Mouse (Mus musculus): ENCODE measurements around the gene Sh3bp5l.
A peak's percentile ranks its signal among the peaks of the same experiment; 100 is the strongest.
"Not testable (repeated sequence)": the region's sequence is repeated elsewhere in the genome, so short reads cannot be mapped to it uniquely, and the experiment has no call there.

The Sh3bp5l gene

DNA sequence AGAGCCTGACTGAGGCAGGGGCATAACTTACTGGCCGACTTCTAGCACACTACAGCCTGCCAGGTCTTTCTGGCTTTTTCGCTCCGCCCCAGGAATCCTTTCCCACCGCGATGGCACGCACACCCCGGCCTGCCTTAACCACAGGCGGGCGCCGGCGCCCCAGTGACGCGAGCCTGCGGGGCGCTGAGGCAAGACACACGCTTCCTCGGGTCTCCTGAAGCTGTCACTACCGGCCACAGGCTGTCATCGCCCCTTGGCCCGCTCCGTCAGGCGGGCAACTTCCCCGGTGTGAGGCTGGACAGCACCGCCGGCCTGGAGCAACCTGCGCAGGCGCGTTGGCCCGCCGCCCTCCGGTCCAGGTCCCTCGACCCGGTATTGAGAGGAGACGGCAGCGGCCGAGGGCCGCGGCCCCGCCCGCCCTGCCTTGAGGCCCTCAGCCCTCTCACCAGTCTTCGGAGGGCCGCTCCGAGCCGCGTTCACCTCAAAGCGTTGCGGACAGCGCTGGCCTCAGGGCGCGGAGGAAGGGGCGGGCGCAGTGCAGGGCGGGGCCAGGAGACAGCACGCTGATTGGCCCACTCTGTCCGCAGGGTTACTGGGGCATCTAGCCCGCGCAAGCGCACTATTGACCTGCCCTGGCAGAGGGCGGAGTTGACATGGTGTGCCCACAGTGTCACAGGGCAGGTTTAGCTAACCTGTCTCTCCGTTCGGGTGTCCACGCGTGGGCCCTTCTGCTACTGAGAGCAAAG lies 7.5 kb upstream of the Sh3bp5l start:
- DNase-seq (ENCODE audit: extremely low spot score, low spot score), result peak; percentile 96

DNA sequence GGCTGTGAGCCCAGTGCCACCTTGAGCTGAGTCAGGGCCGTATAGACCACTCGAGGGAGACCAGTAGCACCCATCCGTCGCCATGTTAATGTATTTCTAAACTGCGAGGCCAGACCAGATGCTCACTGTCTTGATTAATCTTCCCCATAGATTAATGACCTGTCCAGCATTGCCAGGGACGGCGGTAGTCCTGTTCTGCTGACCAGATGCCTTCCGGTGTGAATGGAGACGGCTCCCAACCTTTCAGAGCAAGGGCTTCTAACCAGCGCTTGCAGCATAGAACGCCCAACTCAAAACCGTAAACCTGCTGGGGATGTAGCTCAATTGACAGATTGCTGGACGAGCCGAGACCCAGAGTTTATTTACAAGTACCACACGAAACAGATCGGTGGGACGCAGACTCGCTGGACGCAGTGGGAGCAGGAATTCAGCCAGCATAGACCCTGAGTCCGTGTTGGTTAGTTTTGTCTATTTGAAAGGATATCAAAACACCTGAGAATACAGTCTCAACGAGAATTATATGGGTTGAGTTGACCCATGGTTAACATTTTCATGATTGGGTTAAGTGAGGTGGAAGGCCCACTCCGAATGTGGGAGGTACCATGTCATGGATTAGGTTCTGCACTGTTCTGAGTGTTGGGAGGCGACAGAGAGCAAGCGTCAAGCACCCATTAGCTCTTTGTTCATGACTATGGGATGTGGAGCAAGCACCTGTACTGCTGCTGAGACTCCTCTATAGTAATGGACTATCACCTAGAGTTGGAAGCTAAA lies 6.8 kb upstream of the Sh3bp5l start:
- no peak for DNase-seq (ENCODE audit: extremely low spot score, low spot score)

GRCm38 (mm10) chr11:58324614-58325229 lies 5.8 kb upstream of the Sh3bp5l start:
- DNase-seq (ENCODE audit: extremely low spot score, low spot score), result no peak

GRCm38 (mm10) chr11:58326781-58327180 lies 3.7 kb upstream of the Sh3bp5l start:
- no peak for DNase-seq (ENCODE audit: extremely low spot score, low spot score)

DNA sequence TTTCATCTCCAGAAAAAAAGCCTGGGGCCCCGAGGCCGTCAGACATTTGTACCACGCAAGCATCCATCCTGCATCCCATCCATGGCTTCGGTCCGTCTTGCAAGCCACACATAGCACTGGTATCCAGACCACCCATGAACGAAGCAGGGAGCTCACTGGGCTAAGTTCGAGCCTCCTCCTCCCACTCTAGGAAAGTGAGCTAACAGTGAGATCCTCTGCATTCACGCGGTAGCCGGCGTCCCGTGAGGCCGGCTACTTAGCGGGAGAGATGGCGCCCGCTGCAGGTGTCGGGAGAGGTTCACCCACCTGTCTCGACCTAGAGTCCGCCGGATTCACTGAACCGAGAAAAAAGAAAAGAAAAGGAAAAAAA lies 633 bp upstream of the Sh3bp5l start:
- no peak for DNase-seq (ENCODE audit: extremely low spot score, low spot score)

GRCm38 (mm10) chr11:58331149-58331495 lies 598 bp downstream of the Sh3bp5l start:
- DNase-seq (ENCODE audit: extremely low spot score, low spot score), result no peak

GRCm38 (mm10) chr11:58331546-58331945 lies 1.0 kb downstream of the Sh3bp5l start:
- DNase-seq (ENCODE audit: extremely low spot score, low spot score), result no peak

DNA sequence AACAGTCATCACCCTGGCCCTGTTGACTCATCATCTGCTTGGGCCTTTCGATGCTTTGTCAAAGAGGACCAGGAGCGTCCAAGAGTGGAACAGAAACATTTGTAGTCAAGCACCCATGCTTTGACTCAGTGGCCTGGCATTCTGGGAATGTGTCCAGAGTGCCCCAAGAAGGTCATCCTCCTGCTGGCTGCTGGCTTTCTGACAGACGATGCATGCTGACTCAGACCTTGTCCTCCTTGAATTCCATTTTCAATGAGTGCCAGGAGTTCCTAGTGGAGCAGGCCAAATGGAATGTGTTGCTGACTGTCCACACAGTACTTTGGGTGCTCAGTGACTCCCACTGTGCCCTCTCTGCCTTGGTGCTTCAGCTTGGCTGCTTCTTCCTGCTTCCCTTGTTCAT lies 4.2 kb downstream of the Sh3bp5l start:
- no peak for DNase-seq (ENCODE audit: extremely low spot score, low spot score)

DNA sequence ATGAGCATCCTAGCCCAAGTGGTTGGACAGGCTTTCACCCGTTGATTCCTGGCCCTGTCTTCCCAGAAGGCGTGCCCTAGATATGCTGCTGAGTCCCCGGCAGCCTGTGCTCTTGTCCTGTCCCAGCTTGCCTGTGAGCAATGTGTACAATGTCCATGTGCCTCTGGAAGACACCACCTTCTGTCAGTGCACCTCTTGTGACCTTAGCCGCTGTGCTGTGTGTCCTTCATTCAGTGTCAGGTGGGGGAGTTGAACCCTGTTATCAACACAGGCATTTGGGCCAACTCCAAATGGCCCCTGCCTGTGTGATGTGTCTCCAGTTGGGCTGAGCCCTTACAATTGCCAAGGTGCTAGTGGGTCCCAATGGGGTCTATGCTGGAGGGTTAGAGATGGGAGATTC lies 16.2 kb downstream of the Sh3bp5l start:
- no peak for DNase-seq (ENCODE audit: extremely low spot score, low spot score)

- DNase-seq (ENCODE audit: extremely low spot score, low spot score), result no peak
Observed at GRCm38 (mm10) chr11:58350628-58351027, 20.1 kb downstream of the Sh3bp5l start.

DNA sequence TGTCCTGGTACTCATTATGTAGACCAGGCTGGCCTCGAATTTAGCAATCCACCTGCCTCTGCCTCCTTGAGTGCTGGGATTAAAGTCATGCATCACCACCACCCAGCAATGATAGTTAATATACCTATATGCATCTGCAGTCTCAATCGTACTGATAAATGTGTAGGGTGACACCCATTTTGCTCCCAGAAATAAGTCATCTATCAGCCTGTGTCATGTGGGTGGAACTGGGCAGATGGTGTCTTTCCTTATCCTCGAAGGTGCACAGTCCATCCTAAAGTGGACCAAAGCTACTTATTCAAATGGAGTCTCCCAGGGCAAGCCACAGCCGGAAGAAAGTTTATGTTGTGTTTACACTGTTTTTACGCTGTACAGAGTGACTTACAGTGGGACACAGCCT lies 20.7 kb downstream of the Sh3bp5l start:
- no peak for DNase-seq (ENCODE audit: extremely low spot score, low spot score)

GRCm38 (mm10) chr11:58352681-58353548 lies 22.4 kb downstream of the Sh3bp5l start:
- DNase-seq (ENCODE audit: extremely low spot score, low spot score), result peak; percentile 18

DNA sequence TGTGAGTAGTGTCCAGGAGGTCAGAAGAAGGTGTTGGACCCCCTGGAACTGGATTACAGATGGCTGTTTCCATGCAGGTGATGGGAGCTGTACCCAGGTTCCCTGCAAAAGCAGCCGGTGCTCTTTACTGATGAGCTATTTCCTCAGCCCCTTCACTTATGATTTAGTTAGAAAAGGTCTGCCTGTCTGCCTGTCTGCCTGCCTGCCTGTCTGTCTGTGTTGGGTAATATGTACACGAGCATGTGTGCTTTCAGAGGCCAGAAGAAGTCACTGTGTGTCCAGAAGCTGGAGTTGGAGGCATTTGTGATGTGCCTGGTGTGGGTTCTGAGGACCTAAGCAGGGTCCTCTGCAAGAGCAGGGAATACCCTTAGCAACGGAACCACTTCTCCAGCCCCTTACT lies 23.2 kb downstream of the Sh3bp5l start:
- no peak for DNase-seq (ENCODE audit: extremely low spot score, low spot score)

GRCm38 (mm10) chr11:58354476-58354875 lies 24.0 kb downstream of the Sh3bp5l start:
- DNase-seq (ENCODE audit: extremely low spot score, low spot score), result no peak

GRCm38 (mm10) chr11:58354927-58355326 lies 24.4 kb downstream of the Sh3bp5l start:
- no peak for DNase-seq (ENCODE audit: extremely low spot score, low spot score)

GRCm38 (mm10) chr11:58357042-58357441 lies 26.5 kb downstream of the Sh3bp5l start:
- DNase-seq (ENCODE audit: extremely low spot score, low spot score), result no peak

GRCm38 (mm10) chr11:58357844-58358534 lies 27.5 kb downstream of the Sh3bp5l start:
- no peak for DNase-seq (ENCODE audit: extremely low spot score, low spot score)

- DNase-seq (ENCODE audit: extremely low spot score, low spot score), result not testable (repeated sequence)
Observed at GRCm38 (mm10) chr11:58362562-58362961, 32.0 kb downstream of the Sh3bp5l start.

- DNase-seq (ENCODE audit: extremely low spot score, low spot score), result no peak
Observed at GRCm38 (mm10) chr11:58364454-58364853, 33.9 kb downstream of the Sh3bp5l start.

GRCm38 (mm10) chr11:58366191-58366590 lies 35.7 kb downstream of the Sh3bp5l start:
- not testable (repeated sequence) for DNase-seq (ENCODE audit: extremely low spot score, low spot score)

DNA sequence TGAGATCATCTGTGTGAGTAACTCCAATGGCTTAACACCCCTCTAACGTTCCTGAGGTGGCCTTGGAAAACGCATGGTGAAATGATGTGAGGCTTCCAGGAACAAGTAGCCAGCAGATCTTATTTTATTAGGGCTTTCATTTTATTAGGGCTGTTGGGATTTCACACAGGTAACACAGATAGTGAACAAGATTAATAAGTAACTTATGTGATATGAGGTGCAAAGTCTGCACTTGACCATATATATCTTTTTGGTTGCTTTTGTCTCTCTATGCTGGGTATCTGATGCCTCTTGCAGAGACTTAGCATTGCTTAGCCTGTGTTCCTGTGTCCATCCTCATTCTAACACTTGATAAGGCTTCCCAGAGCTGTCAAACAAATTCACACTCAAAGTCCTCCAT lies 46.7 kb downstream of the Sh3bp5l start:
- no peak for DNase-seq (ENCODE audit: extremely low spot score, low spot score)
